Mouse (Mus musculus): Measurements from ENCODE around the gene Glycam1.

Gene Glycam1

GRCm38 (mm10) chr15:103518600-103519385 lies 46.1 kb downstream of the Glycam1 start:
- peak; percentile 72 for DNase-seq

GRCm38 (mm10) chr15:103514914-103515313 lies 50.0 kb downstream of the Glycam1 start:
- no peak for DNase-seq

- peak; percentile 93 for DNase-seq
Observed at GRCm38 (mm10) chr15:103514119-103514518, 50.8 kb downstream of the Glycam1 start.

- DNase-seq: no peak
Observed at GRCm38 (mm10) chr15:103513621-103514031, 51.3 kb downstream of the Glycam1 start.

All from embryo, embryonic 11 days (tissue).